Mouse (Mus musculus) intestine, postnatal 0 days (tissue): ENCODE results near the gene Cnn2. TPM values are rescaled to one million over a fixed set of nuclear protein-coding genes. Genes with fewer than 3 reads are reported as not detected.

Experiments
- ATAC-seq: fragments of 200-750 bp; cut with Nextera tagmentation; 2 replicates; pipeline ENCODE4 v1.8.0; 2017; ENCODE audit warnings: mild to moderate bottlenecking, moderate TSS enrichment, moderate library complexity
- H3K27ac ChIP-seq: fragments of 300-500 bp; sonication (generic); 2 replicates; pipeline ENCODE4 v1.5.1; 2014; ENCODE audit warnings: mild to moderate bottlenecking, low read depth, low read length, moderate library complexity
- H3K27me3 ChIP-seq: fragments of 300-500 bp; sonication (generic); replicated peaks from 2 replicates; pipeline ENCODE4 v1.6.1; 2014; ENCODE audit warnings: low read length, mixed read lengths; ENCODE audit not compliant: control insufficient read depth, insufficient read depth
- H3K36me3 ChIP-seq: fragments of 300-500 bp; sonication (generic); 2 replicates; pipeline ENCODE4 v1.6.1; 2014; ENCODE audit warnings: mild to moderate bottlenecking, moderate library complexity; ENCODE audit not compliant: control insufficient read depth, insufficient read depth
- H3K4me1 ChIP-seq: fragments of 300-500 bp; sonication (generic); replicated peaks from 2 replicates; pipeline ENCODE4 v1.6.1; 2014; ENCODE audit warnings: antibody characterized with exemption, low read length, mixed read lengths; ENCODE audit not compliant: control insufficient read depth, insufficient read depth
- H3K4me2 ChIP-seq: fragments of 300-500 bp; sonication (generic); replicated peaks from 2 replicates; pipeline ENCODE4 v1.6.1; 2014; ENCODE audit warnings: low read depth, mild to moderate bottlenecking, moderate library complexity
- H3K4me3 ChIP-seq: fragments of 300-500 bp; sonication (generic); 2 replicates; pipeline ENCODE4 v1.5.1; 2014; ENCODE audit warnings: low read depth, low read length
- H3K9ac ChIP-seq: fragments of 300-500 bp; sonication (generic); 2 replicates; pipeline ENCODE4 v1.6.1; 2014; ENCODE audit warnings: mild to moderate bottlenecking, low read depth, low read length
- H3K9me3 ChIP-seq: fragments of 300-500 bp; sonication (generic); 2 replicates; pipeline ENCODE4 v1.6.1; 2016; ENCODE audit warnings: mixed run types; ENCODE audit not compliant: control insufficient read depth
- CTCF ChIP-seq: sonication (generic); IDR thresholded peaks from 2 replicates; pipeline ENCODE4 v1.5.1; 2016; ENCODE audit warnings: low read depth, mild to moderate bottlenecking, control low read depth, antibody characterized with exemption, moderate library complexity
- WGBS: fragments of 180-500 bp; shearing (Covaris S2); extraction: QIAGEN DNeasy Blood & Tissue Kit; methylation state at CpG from one replicate; pipeline ENCODE4 v1.1.7; 2014; 5-methylcytosine and 5-hydroxymethylcytosine counted together
- polyA plus RNA-seq: library from polyadenylated mRNA; unstranded; fragments of >200 nt; fragmentation: Nextera tagmentation; extraction: Ambion mirVana; gene quantifications from 2 replicates; pipeline ENCODE4 v1.2.1, GENCODE M21; 2015

Gene Cnn2
- polyA plus RNA-seq, 1 experiment from 2014 or later: 109 TPM

- peak overlapping the region; percentile 96 for H3K27ac ChIP-seq
- H3K4me1 ChIP-seq: 0 out of 2 replicates have a peak, but pooled peaks cover 5% of the 10 kb centered on the region
- peak overlapping the region; percentile 67 for H3K9ac ChIP-seq
- H3K36me3 ChIP-seq: no peaks in the 10 kb centered on the region
- 2% methylated on average over 35 of the region's 35 CpGs for WGBS
- TF ChIP-seq CTCF: no peak
- peak overlapping the region; percentile 70 for H3K4me3 ChIP-seq
- no peaks in the 10 kb centered on the region for H3K27me3 ChIP-seq
- no peak for ATAC-seq
- no peaks in the 10 kb centered on the region for H3K9me3 ChIP-seq
- H3K4me2 ChIP-seq: peak overlapping the region; percentile 88
These were observed 2.8 kb upstream of the Cnn2 start for GRCm38 (mm10) chr10:79985334-79986231.

- no peaks in the 10 kb centered on the region for H3K9me3 ChIP-seq
- peak overlapping the region; percentile 96 for H3K27ac ChIP-seq
- no peaks in the 10 kb centered on the region for H3K27me3 ChIP-seq
- no peak for TF ChIP-seq CTCF
- ATAC-seq: no peak
- WGBS: 10% methylated on average over 6 of the region's 6 CpGs
- 0 out of 2 replicates have a peak, but pooled peaks cover 5% of the 10 kb centered on the region for H3K4me1 ChIP-seq
- H3K4me3 ChIP-seq: peak overlapping the region; percentile 70; the same call in 1 of the 2 replicates
- H3K9ac ChIP-seq: peak overlapping the region; percentile 67
- peak overlapping the region; percentile 88 for H3K4me2 ChIP-seq
- H3K36me3 ChIP-seq: no peaks in the 10 kb centered on the region
These were observed 2.0 kb upstream of the Cnn2 start for GRCm38 (mm10) chr10:79986232-79986878.

- Histone ChIP-seq H3K4me2 (peak overlapping the region; percentile 88), H3K4me3 (no peak overlapping the region), H3K9me3 (no peaks in the 10 kb centered on the region), H3K9ac (no peak overlapping the region), H3K36me3 (peaks cover 4% of the 10 kb centered on the region), H3K27me3 (no peaks in the 10 kb centered on the region), H3K4me1 (0 out of 2 replicates have a peak, but pooled peaks cover 5% of the 10 kb centered on the region), H3K27ac (peak overlapping the region; percentile 96)
- ATAC-seq: no peak
- peak; percentile 95 for TF ChIP-seq CTCF
- 2% methylated on average over 11 of the region's 11 CpGs for WGBS
These were observed 1.4 kb upstream of the Cnn2 start for GRCm38 (mm10) chr10:79986963-79987362.

- H3K9ac ChIP-seq: peak overlapping the region; percentile 77
- peaks cover 14% of the 10 kb centered on the region for H3K36me3 ChIP-seq
- H3K4me3 ChIP-seq: peak overlapping the region; percentile 67
- TF ChIP-seq CTCF: no peak
- H3K27me3 ChIP-seq: no peaks in the 10 kb centered on the region
- ATAC-seq: no peak
- H3K4me2 ChIP-seq: peak overlapping the region; percentile 88
- no peaks in the 10 kb centered on the region for H3K9me3 ChIP-seq
- WGBS: 15% methylated on average over 27 of the region's 27 CpGs
- peak overlapping the region; percentile 79 for H3K27ac ChIP-seq
- H3K4me1 ChIP-seq: 0 out of 2 replicates have a peak, but pooled peaks cover 4% of the 10 kb centered on the region
These were observed 446 bp upstream of the Cnn2 start for GRCm38 (mm10) chr10:79987771-79988505.

GRCm38 (mm10) chr10:79989272-79989786, 945 bp downstream of the Cnn2 start:
- H3K27me3 ChIP-seq: no peaks in the 10 kb centered on the region
- no peaks in the 10 kb centered on the region for H3K9me3 ChIP-seq
- WGBS: 28% methylated on average over 8 of the region's 8 CpGs
- peak overlapping the region; percentile 79; the same call in 1 of the 2 replicates for H3K27ac ChIP-seq
- H3K4me2 ChIP-seq: peak overlapping the region; percentile 88
- no peaks in the 10 kb centered on the region for H3K4me1 ChIP-seq
- H3K36me3 ChIP-seq: peaks cover 27% of the 10 kb centered on the region
- ATAC-seq: no peak
- TF ChIP-seq CTCF: no peak
- peak overlapping the region; percentile 77 for H3K9ac ChIP-seq
- peak overlapping the region; percentile 67 for H3K4me3 ChIP-seq
